Mouse (Mus musculus) large intestine, adult 2 months (tissue): ENCODE results near the gene Lin9. TPM values are rescaled to one million over a fixed set of nuclear protein-coding genes. Genes with fewer than 3 reads are reported as not detected.
A peak's percentile ranks its signal among the peaks of the same experiment; 100 is the strongest.

Experiments
- DNase-seq: peaks from one replicate; pipeline ENCODE4 v3.0.0-alpha.2; 2012; ENCODE audit warnings: low read depth, low spot score
- WGBS: fragments of 180-500 bp; shearing (Covaris S2); methylation state at CpG from one replicate; pipeline ENCODE4 v1.1.7; 2018; 5-methylcytosine and 5-hydroxymethylcytosine counted together
- polyA plus RNA-seq: library from polyadenylated mRNA; depleted of rRNA; stranded (reverse); fragments of >200 nt; gene quantifications from 2 replicates; pipeline ENCODE4 v1.2.3, GENCODE M21; 2012; rRNA removed

Gene Lin9
- polyA plus RNA-seq, 1 experiment = 6.4 TPM

GRCm38 (mm10) chr1:180698063-180698462 lies 57.1 kb downstream of the Lin9 start:
- WGBS = 74% methylated on average over 5 of the region's 5 CpGs
- no peak for DNase-seq

GRCm38 (mm10) chr1:180703400-180703799 lies 62.5 kb downstream of the Lin9 start:
- WGBS = 50% methylated on average over 6 of the region's 6 CpGs
- no peak for DNase-seq

DNA sequence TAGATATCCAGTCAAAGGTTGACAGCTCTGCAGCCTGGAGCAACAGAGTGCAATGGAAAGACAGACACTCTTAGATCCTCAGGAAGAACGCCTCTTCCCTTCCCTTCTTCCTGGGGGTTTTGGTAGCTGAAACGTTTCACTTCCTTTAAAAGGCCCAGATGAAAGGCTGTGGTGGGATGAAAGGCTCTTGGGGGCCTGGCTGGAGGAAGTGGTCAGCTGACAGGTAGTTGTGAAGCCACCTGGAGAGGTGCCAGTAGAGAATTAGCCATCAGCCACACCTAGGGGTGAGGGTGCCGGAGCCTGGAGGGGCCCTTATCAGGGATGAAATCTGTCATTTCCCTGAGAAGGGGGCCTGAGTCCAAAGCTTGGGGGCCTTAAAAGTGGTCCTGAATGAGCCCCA lies 66.4 kb downstream of the Lin9 start:
- no peak for DNase-seq

DNA sequence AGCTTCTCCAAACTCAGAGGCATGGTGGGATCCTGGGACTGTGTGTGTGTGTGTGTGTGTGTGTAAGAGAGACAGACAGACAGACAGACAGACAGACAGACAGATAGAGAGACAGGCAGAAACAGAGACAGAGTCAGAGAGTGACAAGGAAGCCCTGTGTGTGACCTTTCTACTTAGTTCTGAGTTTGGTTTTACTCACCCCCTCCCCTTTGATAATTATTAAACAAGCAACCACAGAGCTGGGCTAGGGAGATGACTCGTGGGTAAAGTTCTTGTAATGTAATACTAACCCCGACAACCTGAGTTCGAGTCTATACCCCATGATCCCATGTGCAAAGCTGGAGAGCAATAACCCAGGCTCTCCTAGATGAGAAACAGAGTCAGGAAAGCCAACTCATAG lies 66.9 kb downstream of the Lin9 start:
- no peak for DNase-seq
- 39% methylated on average over 3 of the region's 3 CpGs for WGBS

More for the DNA sequence above, 66.4 kb downstream of the Lin9 start:
- 38% methylated on average over 3 of the region's 3 CpGs for WGBS

- DNase-seq = no peak
- WGBS = 69% methylated on average over 14 of the region's 14 CpGs
Observed at GRCm38 (mm10) chr1:180708935-180709776, 68.2 kb downstream of the Lin9 start.

- WGBS = 79% methylated on average over 5 of the region's 5 CpGs
- DNase-seq = no peak
Observed at GRCm38 (mm10) chr1:180718756-180719155, 77.8 kb downstream of the Lin9 start.

DNA sequence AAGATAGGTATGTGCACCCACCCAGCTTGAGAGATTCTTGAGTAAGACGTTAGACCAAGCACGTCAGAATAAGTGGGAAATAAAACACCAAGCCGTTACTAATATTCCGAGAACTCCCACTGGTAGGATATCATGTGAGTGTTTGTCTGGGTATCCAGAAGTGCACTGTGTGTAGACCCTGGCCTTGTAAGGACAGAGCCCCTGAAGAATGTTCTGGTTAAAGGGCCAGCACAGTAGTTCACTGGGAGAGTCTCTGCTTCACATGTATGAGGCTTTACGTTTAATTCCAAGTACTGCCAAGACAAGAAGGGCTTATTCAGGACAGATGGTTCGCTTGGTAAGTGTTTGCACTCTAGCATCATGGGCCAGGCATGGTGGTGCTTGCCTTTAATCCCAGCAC lies 78.5 kb downstream of the Lin9 start:
- no peak for DNase-seq
- WGBS = 92% methylated on average over 6 of the region's 6 CpGs

DNA sequence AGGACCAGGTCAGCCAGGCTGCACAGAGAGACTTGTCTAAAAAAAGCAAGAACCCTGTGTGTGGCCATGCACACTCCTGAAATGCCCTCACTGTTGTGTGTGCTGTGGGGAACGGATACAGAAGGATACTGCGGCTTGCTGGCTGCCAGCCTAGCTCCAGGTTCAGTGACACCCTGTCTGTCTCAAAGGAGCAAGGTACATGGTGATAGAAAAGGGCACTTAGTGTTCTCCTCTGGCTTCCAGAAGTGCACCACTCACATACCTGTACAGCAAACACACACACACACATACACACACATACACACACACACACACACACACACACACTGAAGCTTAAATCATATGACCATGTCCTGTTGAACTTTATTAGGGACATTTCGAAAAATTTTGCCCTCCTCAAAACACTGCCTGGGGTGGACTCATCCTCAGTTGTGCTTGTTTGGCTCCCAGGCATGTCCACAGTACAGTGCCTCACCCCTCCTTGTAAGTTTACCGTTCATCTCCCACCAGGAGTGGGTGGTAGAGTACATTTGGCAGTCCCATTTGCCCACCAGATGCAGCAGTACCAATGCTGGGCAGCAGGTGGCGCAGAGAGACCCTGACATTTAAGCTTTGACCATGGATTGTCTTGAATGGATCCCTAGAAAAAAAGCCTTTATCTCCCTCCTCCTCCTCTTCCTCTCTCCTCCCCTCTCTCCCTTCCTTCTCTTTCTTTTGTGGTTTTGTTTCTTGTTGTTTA lies 79.2 kb downstream of the Lin9 start:
- WGBS = 31% methylated on average over 5 of the region's 5 CpGs
- no peak for DNase-seq

DNA sequence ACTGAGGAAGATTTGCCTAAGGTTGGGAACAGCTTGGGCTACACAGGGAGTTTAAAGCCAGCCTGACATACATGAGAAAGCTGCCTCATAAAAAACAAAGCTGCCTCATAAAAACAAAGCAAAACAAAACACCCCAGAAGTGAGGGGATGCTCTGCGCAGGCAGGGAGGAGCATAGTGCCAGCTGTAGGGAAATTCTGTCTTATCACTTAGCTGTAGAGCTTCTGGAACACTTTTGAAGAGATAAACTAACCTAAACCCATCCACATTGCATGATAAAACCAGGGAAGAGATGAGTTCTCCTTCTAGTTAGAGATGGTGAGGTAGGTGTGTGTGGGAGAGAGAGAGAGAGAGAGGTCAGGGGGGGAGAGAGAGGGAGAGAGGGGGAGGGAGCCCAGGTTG lies 81.7 kb downstream of the Lin9 start:
- no peak for DNase-seq
- 52% methylated on average over 1 of the region's 1 CpGs for WGBS

GRCm38 (mm10) chr1:180723701-180724238 lies 82.8 kb downstream of the Lin9 start:
- WGBS = 54% methylated on average over 1 of the region's 1 CpGs
- DNase-seq = no peak

GRCm38 (mm10) chr1:180725704-180726179 lies 84.8 kb downstream of the Lin9 start, which contains the start of gene Acbd3:
Gene Acbd3, plus strand, starts transcription at chr1:180726043.
- WGBS = under 1% methylated on average over 52 of the region's 52 CpGs
- DNase-seq = peak; percentile 70

- under 1% methylated on average over 42 of the region's 42 CpGs for WGBS
- no peak for DNase-seq
Observed at GRCm38 (mm10) chr1:180726183-180726582, 85.2 kb downstream of the Lin9 start.

DNA sequence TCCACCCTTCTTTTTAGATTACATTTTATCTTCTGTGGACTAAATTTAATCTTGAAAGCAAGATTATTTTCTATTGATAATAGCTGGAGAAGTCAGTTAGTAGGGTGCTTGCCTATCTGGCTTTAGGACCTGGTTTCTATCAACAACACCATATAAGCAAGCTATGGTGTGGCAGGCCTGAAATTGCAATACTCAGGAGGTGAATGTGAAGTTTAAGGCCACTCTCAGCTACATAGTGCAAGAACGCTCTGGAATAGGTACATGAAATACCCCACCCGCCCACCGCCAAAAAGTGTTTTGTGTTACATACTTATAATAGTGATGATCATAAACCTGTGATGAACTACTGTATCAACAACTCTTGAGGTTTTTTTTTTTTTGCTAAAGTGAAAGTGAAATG lies 88.3 kb downstream of the Lin9 start:
- no peak for DNase-seq
- 34% methylated on average over 3 of the region's 3 CpGs for WGBS

Other genes with a start within 250 kb of the Lin9 start
- gene Stum, start 157.6 kb upstream of the Lin9 start, polyA plus RNA-seq = 6.3 and 7.5 TPM in 2 replicates
- 17.2 and 18.9 TPM in 2 replicates for gene Parp1, start 72.2 kb upstream of the Lin9 start, polyA plus RNA-seq
- gene Mixl1, start 55.9 kb downstream of the Lin9 start, polyA plus RNA-seq = not detected in 2 replicates
- 12.0 and 14.6 TPM in 2 replicates for gene Acbd3, start 84.9 kb downstream of the Lin9 start, polyA plus RNA-seq
- 392 and 459 TPM in 2 replicates for gene H3f3a, start 172.8 kb downstream of the Lin9 start, polyA plus RNA-seq
- 6.5 and 7.3 TPM in 2 replicates for gene Sde2, start 210.0 kb downstream of the Lin9 start, polyA plus RNA-seq